Mouse (Mus musculus): Measurements from ENCODE around the gene Zc2hc1c.

The Zc2hc1c gene

GRCm38 (mm10) chr12:85339243-85339729, 50.9 kb downstream of the Zc2hc1c start, which contains the start of gene Nek9:
Gene Nek9 (minus strand): TSS chr12:85339362.
- peak; percentile 89 for DNase-seq (ENCODE audit: low read depth, low spot score)

DNA sequence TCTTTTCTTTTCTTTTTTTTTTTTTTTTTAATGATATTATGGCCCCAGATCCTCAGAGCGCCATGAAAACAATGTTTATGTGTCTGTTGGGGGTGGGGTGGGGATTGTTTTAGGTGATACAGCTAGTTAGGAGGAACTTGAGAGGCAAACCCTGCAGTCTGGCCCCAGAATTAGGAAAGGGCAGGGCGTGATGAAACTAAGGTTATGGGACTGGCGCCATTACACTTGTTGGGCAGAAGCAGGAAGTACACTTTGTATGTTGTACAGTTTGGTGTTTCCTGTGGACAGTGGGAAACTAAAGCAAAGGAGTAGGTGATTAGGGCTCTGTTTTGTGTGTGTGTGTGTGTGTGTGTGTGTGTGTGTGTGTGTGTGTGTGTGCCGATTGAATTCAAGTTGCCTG, 51.6 kb downstream of the Zc2hc1c start:
- DNase-seq (ENCODE audit: low read depth, low spot score) = no peak

- DNase-seq (ENCODE audit: low read depth, low spot score) = peak; percentile 69
These were observed 52.7 kb downstream of the Zc2hc1c start for GRCm38 (mm10) chr12:85341131-85341530.

DNA sequence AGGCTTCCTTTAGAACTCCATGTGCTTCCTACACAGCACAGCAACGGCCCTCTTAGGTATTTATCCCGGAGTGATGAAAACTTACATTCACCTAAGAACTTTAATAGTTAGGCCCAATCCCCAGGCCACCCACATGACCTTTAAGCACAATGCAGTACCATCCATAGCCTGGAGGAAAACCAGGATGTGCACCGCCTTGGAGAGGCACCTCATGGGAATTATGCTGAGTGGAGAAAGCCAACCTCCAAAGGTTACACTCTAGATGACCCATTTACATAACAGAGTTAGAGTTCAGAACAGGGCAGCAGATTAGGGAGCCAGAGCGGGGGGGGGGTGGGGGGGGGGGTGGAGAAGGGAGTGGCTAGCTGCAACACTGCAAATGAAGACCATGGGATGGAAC, 53.9 kb downstream of the Zc2hc1c start:
- no peak for DNase-seq (ENCODE audit: low read depth, low spot score)

- no peak for DNase-seq (ENCODE audit: low read depth, low spot score)
These were observed 55.9 kb downstream of the Zc2hc1c start for GRCm38 (mm10) chr12:85344252-85344651.

DNA sequence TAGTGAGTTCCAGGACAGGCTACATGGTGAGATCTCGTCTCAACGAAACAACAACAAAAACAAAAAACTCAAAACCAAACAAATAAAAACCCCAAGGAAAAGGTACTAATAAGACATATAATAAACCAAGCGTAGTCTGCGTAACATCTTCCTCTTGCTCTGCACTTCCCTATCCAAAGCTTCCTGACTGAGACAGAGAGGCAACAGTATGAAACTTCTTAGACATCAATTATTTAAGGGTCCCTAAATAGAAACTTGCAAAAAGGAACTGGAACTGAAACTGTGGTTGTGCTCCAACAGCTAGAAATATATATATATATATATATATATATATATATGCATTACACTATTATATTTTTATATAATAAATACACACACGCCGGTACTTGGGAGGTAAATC, 57.2 kb downstream of the Zc2hc1c start:
- no peak for DNase-seq (ENCODE audit: low read depth, low spot score)

DNA sequence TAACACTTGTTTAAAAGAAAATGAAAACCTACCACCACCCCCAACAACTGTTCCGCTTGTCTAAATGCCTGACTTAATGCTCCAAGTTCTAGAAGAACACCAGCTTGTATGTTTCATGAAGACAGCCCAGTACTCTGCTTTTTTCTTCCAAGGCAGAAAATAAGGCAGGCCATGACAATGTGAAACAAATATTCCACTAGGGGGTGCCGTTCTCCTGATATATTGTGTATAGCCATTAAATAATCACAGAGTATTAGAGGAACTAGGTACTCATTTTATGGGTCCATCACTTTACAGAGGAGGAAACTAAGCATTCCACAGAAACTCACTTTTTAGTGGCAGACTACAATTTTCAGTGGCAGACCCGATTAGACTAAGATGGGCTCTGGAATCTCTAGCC, 58.0 kb downstream of the Zc2hc1c start:
- peak; percentile 44 for DNase-seq (ENCODE audit: low read depth, low spot score)

DNA sequence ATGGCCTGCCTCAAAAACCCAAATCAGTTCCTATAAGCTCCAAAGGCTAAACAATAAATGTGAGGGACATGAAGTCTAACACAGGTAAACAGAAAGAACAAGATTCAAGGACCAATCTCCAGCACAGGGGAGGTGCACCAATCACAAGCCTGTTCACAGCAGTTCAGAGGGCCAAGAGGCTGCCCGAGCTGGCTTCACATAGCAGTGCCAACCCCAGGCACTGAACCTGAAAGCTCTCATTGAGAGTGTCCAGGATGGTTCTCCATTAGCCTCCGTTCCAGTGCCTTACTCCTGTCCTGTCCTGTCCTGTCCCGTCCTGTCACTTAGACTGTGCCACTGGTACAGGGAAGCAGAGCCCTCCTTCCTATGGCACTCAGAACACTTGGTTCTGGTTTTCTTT, 58.8 kb downstream of the Zc2hc1c start:
- no peak for DNase-seq (ENCODE audit: low read depth, low spot score)

DNA sequence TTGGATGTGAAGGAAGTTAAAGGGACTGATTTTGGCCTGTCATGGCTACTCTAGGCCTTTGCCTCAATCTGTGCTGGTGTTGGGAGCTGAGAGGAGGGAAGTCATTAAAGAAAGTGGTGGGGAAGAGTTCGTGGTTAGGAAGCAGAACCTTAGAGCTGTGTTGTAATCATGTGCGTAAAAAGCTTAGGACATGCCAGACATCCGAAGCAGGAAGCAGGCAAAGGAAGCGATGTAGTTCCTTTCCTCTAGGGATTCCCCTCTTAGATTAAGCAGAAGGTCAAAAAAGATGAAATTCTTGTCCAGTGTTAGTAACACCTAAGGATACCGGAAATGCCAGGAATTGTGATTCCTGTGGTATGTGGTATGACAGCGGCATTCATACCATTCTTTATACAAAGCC, 59.9 kb downstream of the Zc2hc1c start:
- no peak for DNase-seq (ENCODE audit: low read depth, low spot score)
